Mouse (Mus musculus) granulocyte monocyte progenitor cell, adult 5-6 weeks (primary cell): ENCODE results near the gene Zfp39. TPM values are rescaled to one million over a fixed set of nuclear protein-coding genes. Genes with fewer than 3 reads are reported as not detected.

Experiments
- ATAC-seq: replicated peaks from 2 replicates; pipeline ENCODE4 v1.8.0; 2016; ENCODE audit warnings: mild to moderate bottlenecking, moderate TSS enrichment, inconsistent platforms; ENCODE audit not compliant: poor library complexity, severe bottlenecking
- total RNA-seq, 2 experiments: library from RNA; stranded (forward) in 1 of 2; stranded (reverse) in 1 of 2; fragments of 200-712, 200-1000 nt in 1 of 2; fragments of >200 nt in 1 of 2; fragmentation: Nextera tagmentation in 1 of 2; gene quantifications; 2 replicates each; pipeline ENCODE4 v1.2.3; 2014 to 2017

The Zfp39 gene
- total RNA-seq, 2 experiments from 2014 or later: 9.5 to 16.7 TPM

- ATAC-seq: no peak
Observed at GRCm38 (mm10) chr11:58926651-58927050, 22.6 kb upstream of the Zfp39 start.

- no peak for ATAC-seq
Observed at GRCm38 (mm10) chr11:58922420-58922819, 18.4 kb upstream of the Zfp39 start.

GRCm38 (mm10) chr11:58918759-58919158 is 14.7 kb upstream of the Zfp39 start:
- ATAC-seq: no peak

GRCm38 (mm10) chr11:58917745-58918366 is 13.8 kb upstream of the Zfp39 start, which contains the start of gene Btnl10:
Btnl10 (plus strand) TSS chr11:58917908.
- no peak for ATAC-seq

- peak; percentile 76 for ATAC-seq
Observed at GRCm38 (mm10) chr11:58916879-58917744, 13.1 kb upstream of the Zfp39 start.

GRCm38 (mm10) chr11:58914461-58915028 is 10.5 kb upstream of the Zfp39 start:
- ATAC-seq: peak; percentile 68

GRCm38 (mm10) chr11:58913776-58914175 is 9.8 kb upstream of the Zfp39 start:
- no peak for ATAC-seq

GRCm38 (mm10) chr11:58904838-58905237 is 813 bp upstream of the Zfp39 start:
- ATAC-seq: peak; percentile 23; the same call in 1 of the 2 replicates

- no peak for ATAC-seq
Observed at GRCm38 (mm10) chr11:58904410-58904718, 339 bp upstream of the Zfp39 start.

GRCm38 (mm10) chr11:58901080-58901479 is 2.9 kb downstream of the Zfp39 start:
- no peak for ATAC-seq

- no peak for ATAC-seq
Observed at GRCm38 (mm10) chr11:58897485-58897884, 6.5 kb downstream of the Zfp39 start.

GRCm38 (mm10) chr11:58894456-58894855 is 9.6 kb downstream of the Zfp39 start:
- no peak for ATAC-seq

GRCm38 (mm10) chr11:58890511-58890910 is 13.5 kb downstream of the Zfp39 start:
- no peak for ATAC-seq

- no peak for ATAC-seq
Observed at GRCm38 (mm10) chr11:58883756-58884155, 20.3 kb downstream of the Zfp39 start.

- no peak for ATAC-seq
Observed at GRCm38 (mm10) chr11:58870961-58871360, 33.1 kb downstream of the Zfp39 start.

- ATAC-seq: no peak
Observed at GRCm38 (mm10) chr11:58867954-58868330, 36.1 kb downstream of the Zfp39 start.

- ATAC-seq: peak; percentile 92
Observed at GRCm38 (mm10) chr11:58867039-58867953, 36.7 kb downstream of the Zfp39 start, which contains the start of gene 2810021J22Rik. 2810021J22Rik (plus strand) TSS chr11:58867216.

GRCm38 (mm10) chr11:58860744-58861143 is 43.3 kb downstream of the Zfp39 start:
- ATAC-seq: no peak

GRCm38 (mm10) chr11:58849731-58850130 is 54.3 kb downstream of the Zfp39 start:
- ATAC-seq: no peak

- peak; percentile 8; the same call in 1 of the 2 replicates for ATAC-seq
Observed at GRCm38 (mm10) chr11:58847636-58848035, 56.4 kb downstream of the Zfp39 start.
